Mouse (Mus musculus) ES-Bruce4 (cell line): ENCODE measurements at regions not wholly inside any gene's neighbourhood (a gene's known extent, or its start where the extent isn't known, plus 50 kb on each side); places are given as distances from the start of the nearest gene placed in this dataset.

Experiments used
- CTCF ChIP-seq: IDR thresholded peaks from one replicate; pipeline ENCODE4 v1.8.1; 2011; ENCODE audit warnings: low read depth, low read length
- EP300 ChIP-seq: IDR thresholded peaks from 2 replicates; pipeline ENCODE4 v1.6.1; 2011; ENCODE audit warnings: low read depth, low read length; ENCODE audit not compliant: insufficient read depth
- POLR2A ChIP-seq: IDR thresholded peaks from one replicate; pipeline ENCODE4 v1.8.1; 2011; ENCODE audit warnings: low read length; ENCODE audit not compliant: insufficient read depth

GRCm38 (mm10) chr4:45587202-45587601 is 54.9 kb upstream of the Shb start:
- no peak for TF ChIP-seq POLR2A
- no peak for TF ChIP-seq CTCF
- no peak for TF ChIP-seq EP300
